Comparison of ENCODE assay signal across 8 mouse cellular contexts in genomic region chr13:112152614-112153550, GRCm38 (mm10).
DNase-seq lines count a peak whose midpoint lies in the region; ATAC-seq and TF ChIP-seq lines count a peak whose summit lies in the region.

No protein-coding gene starts in this region.

- peak overlapping the region; percentile 48; the same call in 1 of the 2 replicates for H3K9ac ChIP-seq in intestine, embryonic 16.5 days (ENCODE audit: low read depth, low read length)
- no peak overlapping the region for H3K9ac ChIP-seq in liver, embryonic 12.5 days

- H3K4me3 ChIP-seq in intestine, embryonic 16.5 days (ENCODE audit: low read length), result peak overlapping the region; percentile 9; the same call in 1 of the 2 replicates
- no peak overlapping the region for H3K4me3 ChIP-seq in liver, embryonic 12.5 days
- no peak overlapping the region for H3K4me3 ChIP-seq in myocyte

- peak overlapping the region; percentile 50 for H3K4me2 ChIP-seq in intestine, embryonic 16.5 days (ENCODE audit: low read depth, low read length)
- H3K4me2 ChIP-seq in liver, embryonic 12.5 days, result peak overlapping the region; percentile 38
- H3K4me2 ChIP-seq in myocyte (ENCODE audit: low read depth), result peak overlapping the region; percentile 58

- TF ChIP-seq POLR2A in myocyte (IDR thresholded peaks at IDR 0.05; ENCODE audit: insufficient read length, low read depth), result no peak

- H3K9me3 ChIP-seq in intestine, embryonic 16.5 days (ENCODE audit: control insufficient read depth, low read length), result no peaks in the 10 kb centered on the region
- H3K9me3 ChIP-seq in liver, embryonic 12.5 days (replicated peaks), result no peaks in the 10 kb centered on the region

- peak overlapping the region; percentile 55 for H3K27ac ChIP-seq in intestine, embryonic 16.5 days (ENCODE audit: low read length)
- no peak overlapping the region for H3K27ac ChIP-seq in liver, embryonic 12.5 days

- no peaks in the 10 kb centered on the region for H3K79me2 ChIP-seq in myocyte (ENCODE audit: control insufficient read depth, insufficient read depth)

- peak; percentile 91 for ATAC-seq in intestine, embryonic 16.5 days
- peak; percentile 55; the same call in 1 of the 2 replicates for ATAC-seq in liver, embryonic 12.5 days

- H3ac ChIP-seq in myocyte (ENCODE audit: control insufficient read depth, insufficient read length), result no peak overlapping the region

- no peaks in the 10 kb centered on the region for H3K36me3 ChIP-seq in intestine, embryonic 16.5 days (ENCODE audit: control insufficient read depth, insufficient read depth, low read length)
- no peaks in the 10 kb centered on the region for H3K36me3 ChIP-seq in liver, embryonic 12.5 days
- H3K36me3 ChIP-seq in myocyte (ENCODE audit: control insufficient read depth, insufficient read depth), result no peaks in the 10 kb centered on the region

- peak; percentile 75 for DNase-seq in adrenal gland, postnatal 10 days
- DNase-seq in cerebellum, postnatal 25 days, result peak; percentile 50 to 73
- DNase-seq in gonadal fat pad, adult 2 months (ENCODE audit: low read depth), result peak; percentile 81
- DNase-seq in thymus, postnatal 36 days, result no peak
- DNase-seq in spleen, postnatal 14 days (ENCODE audit: low spot score in 2 of 2), result no peak

- H3K4me1 ChIP-seq in intestine, embryonic 16.5 days (ENCODE audit: control insufficient read depth, insufficient read depth, low read length), result peaks cover 16% of the 10 kb centered on the region
- peaks cover 7% of the 10 kb centered on the region for H3K4me1 ChIP-seq in liver, embryonic 12.5 days

- no peaks in the 10 kb centered on the region for H3K27me3 ChIP-seq in intestine, embryonic 16.5 days (replicated peaks; ENCODE audit: control insufficient read depth, insufficient read depth, low read length)
- H3K27me3 ChIP-seq in liver, embryonic 12.5 days (replicated peaks), result peaks cover 40% of the 10 kb centered on the region
- no peaks in the 10 kb centered on the region for H3K27me3 ChIP-seq in myocyte (ENCODE audit: control insufficient read depth, insufficient read depth, insufficient read length)

- 17% methylated on average over 27 of the region's 27 CpGs for WGBS in intestine, embryonic 16.5 days
- WGBS in liver, embryonic 12.5 days (ENCODE audit: insufficient replicate concordance), result 18% methylated on average over 27 of the region's 27 CpGs

TF ChIP-seq in myocyte, 11 proteins besides CTCF, POLR2A, EP300 and RAD21:
- TF ChIP-seq POLR2AphosphoS2 (IDR thresholded peaks at IDR 0.05; ENCODE audit: insufficient read length, low read depth) (no peak), MYOD1 (IDR thresholded peaks at IDR 0.05; ENCODE audit: control insufficient read depth in 1 of 3, insufficient read length in 2 of 3, low read depth in 2 of 3) (peak in 1 of 3 experiments; percentile 1)
TF ChIP-seq in myocyte: peak in this region for 1.

Comparison
In these comparisons a context has a peak if more than half of its experiments do, and no peak if none do; other contexts are left out.
1. DNase-seq: peak in adrenal gland, postnatal 10 days (single experiment), cerebellum, postnatal 25 days (2 of 2) and gonadal fat pad, adult 2 months (single experiment); none in thymus, postnatal 36 days (0 of 2) and spleen, postnatal 14 days (0 of 2).
2. Peak in every context shown above with its lines, with median percentiles within 50 percentile points of each other: H3K4me2 ChIP-seq.